In genomic region chr11:69429313-69429712, GRCm38 (mm10) we compare ENCODE assay signal across 12 mouse cellular contexts. TPM values are rescaled to one million over a fixed set of nuclear protein-coding genes. Genes with fewer than 3 reads are reported as not detected.
DNase-seq lines count a peak whose midpoint lies in the region; ATAC-seq and TF ChIP-seq lines count a peak whose summit lies in the region.
"Had no signal": no experiment of that assay in that cellular context is flagged by ENCODE, and none has a peak within 500 bp of the region (broad histone marks: within the 10 kb centered on the region; RNA-seq: fewer than 3 reads in every experiment).

No protein-coding gene starts in this region.

- H3K4me1 ChIP-seq in spleen, adult 2 months (ENCODE audit: control insufficient read depth, insufficient read depth, insufficient read length), result no peaks in the 10 kb centered on the region
- H3K4me1 ChIP-seq in kidney, postnatal 0 days (replicated peaks; ENCODE audit: insufficient read depth, low read length), result peaks cover 11% of the 10 kb centered on the region; the same call in 1 of the 2 replicates

- no peak overlapping the region for H3K4me2 ChIP-seq in kidney, postnatal 0 days (ENCODE audit: low read length)
- H3K4me2 ChIP-seq: liver, embryonic 12.5 days had no signal

- no peak for ATAC-seq in kidney, postnatal 0 days (replicated peaks; ENCODE audit: low FRiP score, low read depth)
- ATAC-seq in erythroblast, adult 5-6 weeks (replicated peaks; ENCODE audit: low FRiP score, poor library complexity, severe bottlenecking), result no peak
- ATAC-seq: intestine, postnatal 0 days; liver, embryonic 12.5 days had no signal

- no peaks in the 10 kb centered on the region for H3K9me3 ChIP-seq in kidney, postnatal 0 days (replicated peaks; ENCODE audit: low read length)
- H3K9me3 ChIP-seq: liver, embryonic 12.5 days had no signal

- TF ChIP-seq CTCF in spleen, adult 2 months (IDR thresholded peaks at IDR 0.05; ENCODE audit: extremely low read depth, insufficient read depth, insufficient read length, insufficient replicate concordance), result no peak
- TF ChIP-seq CTCF in kidney, postnatal 0 days (IDR thresholded peaks at IDR 0.05; ENCODE audit: low read depth), result no peak

- 0 out of 2 replicates have a peak overlapping the region, but pooled peaks have one; percentile 21 for H3K27ac ChIP-seq in spleen, adult 2 months (ENCODE audit: insufficient read depth, low read length)
- H3K27ac ChIP-seq in kidney, postnatal 0 days, result no peak overlapping the region
- H3K27ac ChIP-seq: heart, adult 2 months; liver, embryonic 12.5 days had no signal

- H3K27me3 ChIP-seq in spleen, adult 2 months (ENCODE audit: control insufficient read depth, insufficient read depth, low read length), result no peaks in the 10 kb centered on the region
- no peaks in the 10 kb centered on the region for H3K27me3 ChIP-seq in kidney, postnatal 0 days (ENCODE audit: insufficient read depth, low read length)

- no peak overlapping the region for H3K4me3 ChIP-seq in spleen, adult 2 months (ENCODE audit: extremely low read depth, insufficient read depth, insufficient read length)
- H3K4me3 ChIP-seq in kidney, postnatal 0 days (replicated peaks; ENCODE audit: low read depth, low read length), result no peak overlapping the region
- H3K4me3 ChIP-seq: erythroblast, embryonic 14.5 days; heart, adult 2 months; liver, embryonic 12.5 days had no signal

- WGBS in spleen, adult 2 months, result 38% methylated on average over 2 of the region's 2 CpGs
- 26% methylated on average over 2 of the region's 2 CpGs for WGBS in kidney, postnatal 0 days

- no peaks in the 10 kb centered on the region for H3K36me3 ChIP-seq in spleen, adult 2 months (ENCODE audit: control insufficient read depth, insufficient read depth, low read length)
- H3K36me3 ChIP-seq in kidney, postnatal 0 days (ENCODE audit: insufficient read depth, low read length), result no peaks in the 10 kb centered on the region
- H3K36me3 ChIP-seq: liver, embryonic 12.5 days had no signal

- DNase-seq in heart, adult 18-20 months, result peak; percentile 51 to 76
- DNase-seq in heart, postnatal 25 days (ENCODE audit: low spot score), result no peak
- DNase-seq in spleen, adult 2 months (ENCODE audit: low read depth in 1 of 2, low spot score in 2 of 2), result no peak
- no peak for DNase-seq in spleen, adult 12 weeks (ENCODE audit: low spot score)
- peak; percentile 11 for DNase-seq in kidney, postnatal 0 days (ENCODE audit: low spot score)
- DNase-seq in skeletal muscle tissue, adult 2 months (ENCODE audit: low read depth, low spot score), result peak; percentile 46
- DNase-seq in left cerebral cortex, postnatal 4 days, result no peak

- TF ChIP-seq POLR2A in spleen, adult 2 months (IDR thresholded peaks at IDR 0.05; ENCODE audit: low read depth, low read length), result no peak

- no peak overlapping the region for H3K9ac ChIP-seq in kidney, postnatal 0 days (ENCODE audit: low read depth, low read length)
- H3K9ac ChIP-seq: liver, embryonic 12.5 days had no signal

- intact Hi-C loops in heart, postnatal 25 days (cut with DNase I), result no loop called here
- intact Hi-C loops in left cerebral cortex, postnatal 4 days (cut with DNase I), result no loop called here

RNA-seq across cellular contexts. Expression of gene Kdm6b, which starts 15.8 kb away (rescaled TPM):
- total RNA-seq in heart, adult 18-20 months (2021), result 10 to 100 TPM; 15.8 to 18.0 TPM
- total RNA-seq in heart, postnatal 25 days (2021), result 10 to 100 TPM; 25.6 to 30.3 TPM
- 15.8 and 17.0 TPM in 2 replicates for polyA plus RNA-seq in spleen, adult 2 months (2012; rRNA removed)
- 23.2 and 26.8 TPM in 2 replicates for polyA plus RNA-seq in kidney, postnatal 0 days (2015; fragmentation: Nextera tagmentation; extraction: Ambion mirVana)
- total RNA-seq in left cerebral cortex, postnatal 4 days (2021), result 10 to 100 TPM; 77.2 to 85.8 TPM
- 5.8 and 8.2 TPM in 2 replicates for total RNA-seq in erythroblast, adult 5-6 weeks (2015; ENCODE audit: low replicate concordance)
- 0.84 and 1.5 TPM in 2 replicates for total RNA-seq in erythroblast, adult 5-6 weeks (2017; ENCODE audit: low replicate concordance)

RNA-seq across cellular contexts. Expression of gene Tmem88, which starts 31.3 kb away (rescaled TPM):
- 10 to 100 TPM; 10.3 to 14.3 TPM for total RNA-seq in heart, adult 18-20 months (2021)
- 10 to 100 TPM; 22.5 to 23.7 TPM for total RNA-seq in heart, postnatal 25 days (2021)
- 14.3 and 20.5 TPM in 2 replicates for polyA plus RNA-seq in spleen, adult 2 months (2012; rRNA removed)
- 55.5 and 61.3 TPM in 2 replicates for polyA plus RNA-seq in kidney, postnatal 0 days (2015; fragmentation: Nextera tagmentation; extraction: Ambion mirVana)
- 1 to 10 TPM; 3.1 to 4.2 TPM for total RNA-seq in left cerebral cortex, postnatal 4 days (2021)
- total RNA-seq in erythroblast, adult 5-6 weeks (2015; ENCODE audit: low replicate concordance), result not detected in 2 replicates
- total RNA-seq in erythroblast, adult 5-6 weeks (2017; ENCODE audit: low replicate concordance), result not detected in 2 replicates

RNA-seq across cellular contexts. Expression of gene Cyb5d1, which starts 33.9 kb away (rescaled TPM):
- 10 to 100 TPM; 30.2 to 32.2 TPM for total RNA-seq in heart, adult 18-20 months (2021)
- total RNA-seq in heart, postnatal 25 days (2021), result 10 to 100 TPM; 26.1 to 29.3 TPM
- polyA plus RNA-seq in spleen, adult 2 months (2012; rRNA removed), result 9.5 and 11.1 TPM in 2 replicates
- 16.6 and 19.8 TPM in 2 replicates for polyA plus RNA-seq in kidney, postnatal 0 days (2015; fragmentation: Nextera tagmentation; extraction: Ambion mirVana)
- total RNA-seq in left cerebral cortex, postnatal 4 days (2021), result 10 to 100 TPM; 36.3 to 41.1 TPM
- 12.5 and 16.1 TPM in 2 replicates for total RNA-seq in erythroblast, adult 5-6 weeks (2015; ENCODE audit: low replicate concordance)
- total RNA-seq in erythroblast, adult 5-6 weeks (2017; ENCODE audit: low replicate concordance), result 23.5 and 31.4 TPM in 2 replicates

RNA-seq across cellular contexts. Expression of gene Naa38, which starts 34.0 kb away (rescaled TPM):
- total RNA-seq in heart, adult 18-20 months (2021), result 100 to 1,000 TPM; 112 to 118 TPM
- total RNA-seq in heart, postnatal 25 days (2021), result 10 to 100 TPM; 97.5 to 99.2 TPM
- polyA plus RNA-seq in spleen, adult 2 months (2012; rRNA removed), result 82.3 and 105 TPM in 2 replicates
- polyA plus RNA-seq in kidney, postnatal 0 days (2015; fragmentation: Nextera tagmentation; extraction: Ambion mirVana), result 183 and 198 TPM in 2 replicates
- total RNA-seq in left cerebral cortex, postnatal 4 days (2021), result 10 to 100 TPM; 60.2 to 63.9 TPM
- total RNA-seq in erythroblast, adult 5-6 weeks (2015; ENCODE audit: low replicate concordance), result 25.6 and 30.3 TPM in 2 replicates
- 18.5 and 25.2 TPM in 2 replicates for total RNA-seq in erythroblast, adult 5-6 weeks (2017; ENCODE audit: low replicate concordance)

Comparison
In these comparisons a context has a peak if more than half of its experiments do, and no peak if none do; other contexts are left out.
1. DNase-seq: peak in heart, adult 18-20 months (2 of 2), kidney, postnatal 0 days (single experiment) and skeletal muscle tissue, adult 2 months (single experiment); none in heart, postnatal 25 days (single experiment), spleen, adult 2 months (0 of 2), spleen, adult 12 weeks (single experiment) and left cerebral cortex, postnatal 4 days (single experiment).
2. RNA of gene Tmem88, which starts 31.3 kb away (total RNA-seq): 22.5 to 23.7 TPM in heart, postnatal 25 days, 10.3 to 14.3 TPM in heart, adult 18-20 months and 3.1 to 4.2 TPM in left cerebral cortex, postnatal 4 days; not detected in erythroblast, adult 5-6 weeks; every median in the first group is over 4 times any median in the second.